8 mouse cellular contexts compared by ENCODE assay signal in the genomic region with DNA sequence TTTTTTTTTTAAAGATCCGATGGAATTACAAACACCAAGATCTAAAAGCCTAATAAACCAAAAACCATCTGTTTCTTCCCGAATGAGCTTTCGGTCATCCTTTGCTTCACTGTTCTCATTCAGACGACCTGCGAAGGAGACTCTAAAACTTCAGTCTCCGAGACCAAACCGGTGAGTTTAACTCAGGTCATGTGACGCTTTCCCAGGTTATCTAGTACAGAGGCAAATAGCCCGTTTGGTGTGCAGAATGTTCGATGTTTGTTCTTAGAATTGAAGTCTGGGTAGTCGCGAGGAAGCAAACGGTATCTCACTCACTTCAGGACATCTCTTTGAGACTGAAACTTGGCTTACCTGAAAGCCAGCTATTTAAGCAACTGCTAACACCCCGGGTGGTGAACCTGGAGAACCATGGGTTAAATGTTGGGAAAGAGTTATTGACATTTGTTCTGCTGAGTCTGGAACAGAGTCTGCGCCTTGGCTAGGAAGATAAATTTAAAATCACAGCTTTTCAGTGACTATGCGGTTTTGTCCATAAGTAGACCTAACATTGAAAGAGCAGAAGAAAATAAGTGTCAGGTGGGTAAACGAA. TPM values are rescaled to one million over a fixed set of nuclear protein-coding genes. Genes with fewer than 3 reads are reported as not detected.
A peak's percentile ranks its signal among the peaks of the same experiment; 100 is the strongest.
DNase-seq lines count a peak whose midpoint lies in the region; ATAC-seq and TF ChIP-seq lines count a peak whose summit lies in the region.

No protein-coding gene starts in this region.

- no peak overlapping the region for H3K27ac ChIP-seq in testis, adult 2 months (ENCODE audit: control insufficient read depth, insufficient read depth, low read depth, low read length)
- no peak overlapping the region for H3K27ac ChIP-seq in hindbrain, embryonic 10.5 days
- no peak overlapping the region for H3K27ac ChIP-seq in liver, embryonic 15.5 days (replicated peaks)
- H3K27ac ChIP-seq in thymus, adult 2 months (ENCODE audit: control insufficient read depth, insufficient read depth, low read length) = no peak overlapping the region

- H3K4me3 ChIP-seq in testis, adult 2 months (ENCODE audit: control insufficient read depth, low read depth, low read length) = peak overlapping the region; percentile 79
- peak overlapping the region; percentile 46 for H3K4me3 ChIP-seq in hindbrain, embryonic 10.5 days
- peak overlapping the region; percentile 43 for H3K4me3 ChIP-seq in liver, embryonic 15.5 days (replicated peaks)
- H3K4me3 ChIP-seq in thymus, adult 2 months (ENCODE audit: control insufficient read depth, insufficient read depth, low read length) = no peak overlapping the region

- no peak for TF ChIP-seq POLR2A in testis, adult 2 months (IDR thresholded peaks at IDR 0.05; ENCODE audit: control insufficient read depth, low read depth, low read length)
- TF ChIP-seq POLR2A in thymus, adult 2 months (IDR thresholded peaks at IDR 0.05; ENCODE audit: control insufficient read depth, extremely low read depth, insufficient read depth, low read length, poor library complexity) = no peak

- WGBS in hindbrain, embryonic 10.5 days = 53% methylated on average over 17 of the region's 17 CpGs
- WGBS in liver, embryonic 15.5 days (ENCODE audit: insufficient replicate concordance) = 32% methylated on average over 17 of the region's 17 CpGs
- whole genome bisulfite sequencing in thymus, adult 2 months = 59% methylated on average over 17 of the region's 17 CpGs

- ATAC-seq in liver, embryonic 15.5 days (ENCODE audit: insufficient read depth) = no peak

- peak overlapping the region; percentile 41 for H3K4me2 ChIP-seq in liver, embryonic 15.5 days

- no peak for DNase-seq in testis, postnatal 10 days (ENCODE audit: low spot score)
- DNase-seq in hindbrain, embryonic 10.5 days (ENCODE audit: low spot score) = no peak
- peak; percentile 79 for DNase-seq in yolk sac, embryonic 10.5 days (ENCODE audit: low spot score)
- DNase-seq in thymus, adult 2 months = no peak
- no peak for DNase-seq in cerebellum, adult 11 months
- no peak for DNase-seq in gastrocnemius, postnatal 10 days

- H3K9me3 ChIP-seq in hindbrain, embryonic 10.5 days = no peaks in the 10 kb centered on the region
- H3K9me3 ChIP-seq in liver, embryonic 15.5 days (replicated peaks) = no peaks in the 10 kb centered on the region

- TF ChIP-seq CTCF in testis, adult 2 months (IDR thresholded peaks at IDR 0.05; ENCODE audit: control insufficient read depth, insufficient read depth, insufficient replicate concordance, low read depth, low read length) = no peak
- no peak for TF ChIP-seq CTCF in thymus, adult 2 months (IDR thresholded peaks at IDR 0.05; ENCODE audit: borderline replicate concordance, control insufficient read depth, extremely low read depth, insufficient read depth, low read length, poor library complexity)

- no peaks in the 10 kb centered on the region for H3K36me3 ChIP-seq in testis, adult 2 months (ENCODE audit: control insufficient read depth, insufficient read depth, low read length)
- H3K36me3 ChIP-seq in hindbrain, embryonic 10.5 days = no peaks in the 10 kb centered on the region
- H3K36me3 ChIP-seq in liver, embryonic 15.5 days (replicated peaks) = no peaks in the 10 kb centered on the region
- H3K36me3 ChIP-seq in thymus, adult 2 months (ENCODE audit: control insufficient read depth, insufficient read depth, low read length) = no peaks in the 10 kb centered on the region

- H3K9ac ChIP-seq in liver, embryonic 15.5 days = no peak overlapping the region

- H3K27me3 ChIP-seq in testis, adult 2 months (ENCODE audit: control insufficient read depth, insufficient read depth, low read length) = no peaks in the 10 kb centered on the region
- H3K27me3 ChIP-seq in hindbrain, embryonic 10.5 days (ENCODE audit: insufficient read depth, poor library complexity, severe bottlenecking) = peaks cover 14% of the 10 kb centered on the region
- H3K27me3 ChIP-seq in liver, embryonic 15.5 days = peaks cover 15% of the 10 kb centered on the region; the same call in 1 of the 2 replicates
- H3K27me3 ChIP-seq in thymus, adult 2 months (ENCODE audit: control insufficient read depth, insufficient read depth, low read length) = no peaks in the 10 kb centered on the region

- peaks cover 12% of the 10 kb centered on the region for H3K4me1 ChIP-seq in testis, adult 2 months (ENCODE audit: control insufficient read depth, insufficient read depth, low read length)
- H3K4me1 ChIP-seq in hindbrain, embryonic 10.5 days (replicated peaks) = peaks cover 5% of the 10 kb centered on the region
- H3K4me1 ChIP-seq in liver, embryonic 15.5 days (replicated peaks) = 0 out of 2 replicates have a peak, but pooled peaks cover 3% of the 10 kb centered on the region
- 0 out of 2 replicates have a peak, but pooled peaks cover 4% of the 10 kb centered on the region for H3K4me1 ChIP-seq in thymus, adult 2 months (replicated peaks; ENCODE audit: control insufficient read depth, insufficient read depth, low read length)

RNA-seq across cellular contexts. Expression of gene Exph5, which starts 39.0 kb away (rescaled TPM):
- 1.0 and 1.3 TPM in 2 replicates for polyA plus RNA-seq in testis, adult 2 months (2012; rRNA removed)
- polyA plus RNA-seq in hindbrain, embryonic 10.5 days (2016; fragmentation: Nextera tagmentation; extraction: Ambion mirVana) = 0.70 and 1.3 TPM in 2 replicates
- 0.35 and 0.47 TPM in 2 replicates for polyA plus RNA-seq in liver, embryonic 15.5 days (2015; fragmentation: Nextera tagmentation; extraction: Ambion mirVana)
- 0.27 and 0.47 TPM in 2 replicates for polyA plus RNA-seq in thymus, adult 2 months (2012; rRNA removed)
- total RNA-seq in gastrocnemius, postnatal 10 days (2021) = under 1 TPM; 0.85 to 0.95 TPM

RNA-seq across cellular contexts. Expression of gene Kdelc2, which starts 43.4 kb away (rescaled TPM):
- polyA plus RNA-seq in testis, adult 2 months (2012; rRNA removed) = 1.1 and 1.4 TPM in 2 replicates
- polyA plus RNA-seq in hindbrain, embryonic 10.5 days (2016; fragmentation: Nextera tagmentation; extraction: Ambion mirVana) = 8.6 and 10.9 TPM in 2 replicates
- 4.1 and 5.1 TPM in 2 replicates for polyA plus RNA-seq in liver, embryonic 15.5 days (2015; fragmentation: Nextera tagmentation; extraction: Ambion mirVana)
- polyA plus RNA-seq in thymus, adult 2 months (2012; rRNA removed) = 1.6 and 1.8 TPM in 2 replicates
- total RNA-seq in gastrocnemius, postnatal 10 days (2021) = 10 to 100 TPM; 12.4 to 16.8 TPM
